Mouse (Mus musculus): ENCODE results near the gene Olfr735.

The Olfr735 gene

GRCm38 (mm10) chr14:50348796-50349195, at the start of gene Olfr735:
Gene Olfr735, minus strand, starts transcription at chr14:50348872.
- in situ Hi-C loops (cut with MboI, MseI) = no loop called here

- in situ Hi-C loops (cut with MboI, MseI) = no loop called here
Observed at GRCm38 (mm10) chr14:50380863-50381262, 32.2 kb upstream of the Olfr735 start, which contains the start of gene Olfr736. Gene Olfr736, plus strand, starts transcription at chr14:50381163.

GRCm38 (mm10) chr14:50363561-50363960, 14.9 kb upstream of the Olfr735 start:
- in situ Hi-C loops (cut with MboI, MseI) = no loop called here

GRCm38 (mm10) chr14:50360480-50360879, 11.8 kb upstream of the Olfr735 start:
- in situ Hi-C loops (cut with MboI, MseI) = no loop called here

GRCm38 (mm10) chr14:50357593-50357992, 8.9 kb upstream of the Olfr735 start, which contains the start of gene Tlr11:
Gene Tlr11, plus strand, starts transcription at chr14:50357914.
- in situ Hi-C loops (cut with MboI, MseI) = no loop called here

- in situ Hi-C loops (cut with MboI, MseI) = no loop called here
Observed at GRCm38 (mm10) chr14:50356725-50357124, 8.1 kb upstream of the Olfr735 start.

GRCm38 (mm10) chr14:50352438-50352837, 3.8 kb upstream of the Olfr735 start:
- in situ Hi-C loops (cut with MboI, MseI) = no loop called here

- in situ Hi-C loops (cut with MboI, MseI) = no loop called here
Observed at GRCm38 (mm10) chr14:50326661-50327060, 22.0 kb downstream of the Olfr735 start, which contains the start of gene Olfr734. Gene Olfr734, minus strand, starts transcription at chr14:50326761.

GRCm38 (mm10) chr14:50301422-50301821, 47.2 kb downstream of the Olfr735 start, which contains the start of gene Olfr733:
Gene Olfr733, minus strand, starts transcription at chr14:50301522.
- in situ Hi-C loops (cut with MboI, MseI) = no loop called here
